Mouse (Mus musculus) liver, adult 2 months (tissue): ENCODE data around the gene Wdr35. TPM values are rescaled to one million over a fixed set of nuclear protein-coding genes. Genes with fewer than 3 reads are reported as not detected.
"Not testable (repeated sequence)": the region's sequence is repeated elsewhere in the genome, so short reads cannot be mapped to it uniquely, and the experiment has no call there.

Experiments used
- DNase-seq: peaks from one replicate; pipeline ENCODE4 v3.0.0-alpha.2; 2011; ENCODE audit warnings: low read depth, low spot score; ENCODE audit errors: extremely low read depth
- H3K27ac ChIP-seq: fragments of 200-500 bp; replicated peaks from 2 replicates; pipeline ENCODE4 v1.5.1; 2012; ENCODE audit warnings: low read depth, mild to moderate bottlenecking, control low read depth, inconsistent platforms, low read length; ENCODE audit not compliant: insufficient read depth
- H3K27me3 ChIP-seq: fragments of 200-500 bp; 2 replicates; pipeline ENCODE4 v1.6.1; 2012; ENCODE audit warnings: mild to moderate bottlenecking, moderate library complexity, low read length, inconsistent platforms; ENCODE audit not compliant: control insufficient read depth, insufficient read depth
- H3K36me3 ChIP-seq: fragments of 200-500 bp; 2 replicates; pipeline ENCODE4 v1.6.1; 2012; ENCODE audit warnings: low read length, inconsistent platforms; ENCODE audit not compliant: control insufficient read depth, insufficient read depth
- H3K4me1 ChIP-seq: fragments of 200-500 bp; 2 replicates; pipeline ENCODE4 v1.6.1; 2011; ENCODE audit warnings: low read length; ENCODE audit not compliant: control insufficient read depth, insufficient read depth
- H3K4me3 ChIP-seq: fragments of 200-500 bp; 2 replicates; pipeline ENCODE4 v1.5.1; 2011; ENCODE audit warnings: low read depth, mild to moderate bottlenecking, control low read depth, low read length, moderate library complexity; ENCODE audit not compliant: insufficient read depth
- H3K79me2 ChIP-seq: fragments of 200-500 bp; 2 replicates; pipeline ENCODE4 v1.6.1; 2012; ENCODE audit warnings: inconsistent platforms, mild to moderate bottlenecking, low read length, moderate library complexity; ENCODE audit not compliant: control insufficient read depth, insufficient read depth
- H3K9ac ChIP-seq: fragments of 200-500 bp; 2 replicates; pipeline ENCODE4 v1.6.1; 2012; ENCODE audit warnings: low read depth, mild to moderate bottlenecking, control low read depth, inconsistent platforms, low read length
- CTCF ChIP-seq: fragments of 200-500 bp; IDR thresholded peaks from 2 replicates; pipeline ENCODE4 v1.5.1; 2011; ENCODE audit warnings: low read depth, low read length, control low read depth
- POLR2A ChIP-seq: fragments of 200-500 bp; IDR thresholded peaks from 2 replicates; pipeline ENCODE4 v1.6.1; 2011; ENCODE audit warnings: low read length, control low read depth; ENCODE audit not compliant: insufficient read depth; ENCODE audit errors: extremely low read depth
- WGBS: fragments of 180-500 bp; shearing (Covaris S2); methylation state at CpG from one replicate; pipeline ENCODE4 v1.1.7; 2018; 5-methylcytosine and 5-hydroxymethylcytosine counted together
- polyA plus RNA-seq: library from polyadenylated mRNA; depleted of rRNA; stranded (reverse); fragments of >200 nt; gene quantifications from 2 replicates; pipeline ENCODE4 v1.2.3, GENCODE M21; 2012; rRNA removed
- total RNA-seq: library from RNA; depleted of rRNA; stranded (reverse); fragments of >200 nt; gene quantifications from 2 replicates; pipeline ENCODE4 v1.2.3, GENCODE M21; 2014; rRNA removed

Wdr35 gene
- total RNA-seq, result 2.9 and 3.0 TPM in 2 replicates
- polyA plus RNA-seq, result 0.36 and 0.59 TPM in 2 replicates

- no peak within 1 kb of the TSS for H3K27ac ChIP-seq
- H3K79me2 ChIP-seq, result no peaks in the 10 kb centered on the region
- H3K4me3 ChIP-seq, result peak within 1 kb of the TSS; percentile 63
- no peaks in the 10 kb centered on the region for H3K27me3 ChIP-seq
- DNase-seq, result peak; percentile 73
- peaks cover 3% of the 10 kb centered on the region; the same call in 1 of the 2 replicates for H3K4me1 ChIP-seq
- peak within 1 kb of the TSS; percentile 59 for H3K9ac ChIP-seq
- TF ChIP-seq CTCF (no peak), POLR2A (0 out of 2 replicates have a peak, but pooled peaks have one; percentile 29)
- WGBS, result under 1% methylated on average over 45 of the region's 45 CpGs
- H3K36me3 ChIP-seq, result peaks cover 3% of the 10 kb centered on the region; the same call in 1 of the 2 replicates
These were observed at the start of gene Wdr35 for GRCm38 (mm10) chr12:8973820-8974465. Wdr35 (plus strand) TSS chr12:8973892.

GRCm38 (mm10) chr12:8927652-8928051 lies 46.0 kb upstream of the Wdr35 start:
- Histone ChIP-seq H3K27ac (no peak overlapping the region), H3K36me3 (peaks cover 9% of the 10 kb centered on the region), H3K79me2 (peaks cover 35% of the 10 kb centered on the region; the same call in 1 of the 2 replicates), H3K9ac (no peak overlapping the region), H3K4me3 (no peak overlapping the region), H3K27me3 (no peaks in the 10 kb centered on the region), H3K4me1 (peaks cover 32% of the 10 kb centered on the region)
- TF ChIP-seq POLR2A (no peak), CTCF (no peak)
- 73% methylated on average over 3 of the region's 3 CpGs for WGBS
- DNase-seq, result peak; percentile 52

- no peak for TF ChIP-seq POLR2A
- TF ChIP-seq CTCF, result no peak
- WGBS, result 77% methylated on average over 4 of the region's 4 CpGs
- Histone ChIP-seq H3K27me3 (no peaks in the 10 kb centered on the region), H3K9ac (no peak overlapping the region), H3K4me1 (peaks cover 24% of the 10 kb centered on the region), H3K79me2 (peaks cover 31% of the 10 kb centered on the region; the same call in 1 of the 2 replicates), H3K4me3 (no peak overlapping the region), H3K27ac (no peak overlapping the region), H3K36me3 (peaks cover 12% of the 10 kb centered on the region)
- no peak for DNase-seq
These were observed 44.9 kb upstream of the Wdr35 start for GRCm38 (mm10) chr12:8928766-8929165.

- H3K4me1 ChIP-seq, result peaks cover 17% of the 10 kb centered on the region
- 75% methylated on average over 4 of the region's 4 CpGs for WGBS
- H3K4me3 ChIP-seq, result no peak overlapping the region
- TF ChIP-seq CTCF (no peak), POLR2A (no peak)
- no peak overlapping the region for H3K9ac ChIP-seq
- H3K27me3 ChIP-seq, result no peaks in the 10 kb centered on the region
- H3K27ac ChIP-seq, result no peak overlapping the region
- peaks cover 30% of the 10 kb centered on the region for H3K36me3 ChIP-seq
- peaks cover 19% of the 10 kb centered on the region; the same call in 1 of the 2 replicates for H3K79me2 ChIP-seq
- no peak for DNase-seq
These were observed 42.6 kb upstream of the Wdr35 start for GRCm38 (mm10) chr12:8931083-8931482.

- TF ChIP-seq POLR2A (no peak), CTCF (no peak)
- 70% methylated on average over 5 of the region's 5 CpGs for WGBS
These were observed 38.3 kb upstream of the Wdr35 start for GRCm38 (mm10) chr12:8935349-8935748.

GRCm38 (mm10) chr12:8936210-8936609 lies 37.5 kb upstream of the Wdr35 start:
- H3K4me1 ChIP-seq, H3K27me3 ChIP-seq, H3K79me2 ChIP-seq, H3K27ac ChIP-seq, H3K4me3 ChIP-seq, H3K9ac ChIP-seq: not testable (repeated sequence)
- peaks cover 56% of the 10 kb centered on the region for H3K36me3 ChIP-seq
- WGBS, result 82% methylated on average over 4 of the region's 4 CpGs
- TF ChIP-seq CTCF, result 0 out of 2 replicates have a peak, but pooled peaks have one; percentile 3
- peak; percentile 26 for DNase-seq

More at GRCm38 (mm10) chr12:8935349-8935748, 38.3 kb upstream of the Wdr35 start:
- H3K27ac ChIP-seq, result no peak overlapping the region
- H3K79me2 ChIP-seq, result peaks cover 5% of the 10 kb centered on the region; the same call in 1 of the 2 replicates
- peaks cover 9% of the 10 kb centered on the region for H3K4me1 ChIP-seq
- peaks cover 56% of the 10 kb centered on the region for H3K36me3 ChIP-seq
- H3K4me3 ChIP-seq, result no peak overlapping the region
- no peaks in the 10 kb centered on the region for H3K27me3 ChIP-seq
- H3K9ac ChIP-seq, result no peak overlapping the region
- no peak for DNase-seq
